Mouse (Mus musculus) lung, postnatal 0 days (tissue): ENCODE results near the gene Plac8. TPM values are rescaled to one million over a fixed set of nuclear protein-coding genes. Genes with fewer than 3 reads are reported as not detected.
A peak's percentile ranks its signal among the peaks of the same experiment; 100 is the strongest.

Experiments used
- ATAC-seq: fragments of 200-750 bp; cut with Nextera tagmentation; 2 replicates; pipeline ENCODE4 v1.8.0; 2017; ENCODE audit warnings: moderate library complexity
- DNase-seq: peaks from one replicate; pipeline ENCODE4 v3.0.0-alpha.2; 2016; ENCODE audit warnings: low spot score
- H3K27ac ChIP-seq: fragments of 300-500 bp; sonication (generic); 2 replicates; pipeline ENCODE4 v1.5.1; 2014; ENCODE audit warnings: antibody characterized with exemption, mild to moderate bottlenecking, low read length, mixed read lengths
- H3K27me3 ChIP-seq: fragments of 300-500 bp; sonication (generic); replicated peaks from 2 replicates; pipeline ENCODE4 v1.6.1; 2014; ENCODE audit warnings: low read length, mixed read lengths; ENCODE audit not compliant: insufficient read depth
- H3K36me3 ChIP-seq: fragments of 300-500 bp; sonication (generic); 2 replicates; pipeline ENCODE4 v1.6.1; 2014; ENCODE audit warnings: low read length, mixed read lengths; ENCODE audit not compliant: insufficient read depth
- H3K4me1 ChIP-seq: fragments of 300-500 bp; sonication (generic); 2 replicates; pipeline ENCODE4 v1.6.1; 2014; ENCODE audit warnings: antibody characterized with exemption, low read depth, low read length, mixed read lengths; ENCODE audit not compliant: insufficient read depth
- H3K4me2 ChIP-seq: fragments of 300-500 bp; sonication (generic); replicated peaks from 2 replicates; pipeline ENCODE4 v1.6.1; 2014; ENCODE audit warnings: low read depth, mild to moderate bottlenecking, low read length, moderate library complexity, mixed read lengths
- H3K4me3 ChIP-seq: fragments of 300-500 bp; sonication (generic); 2 replicates; pipeline ENCODE4 v1.5.1; 2014; ENCODE audit warnings: low read depth, low read length
- H3K9ac ChIP-seq: fragments of 300-500 bp; sonication (generic); replicated peaks from 2 replicates; pipeline ENCODE4 v1.6.1; 2014; ENCODE audit warnings: low read depth, mild to moderate bottlenecking
- H3K9me3 ChIP-seq: fragments of 300-500 bp; sonication (generic); 2 replicates; pipeline ENCODE4 v1.6.1; 2016; ENCODE audit warnings: low read length, mixed read lengths
- CTCF ChIP-seq: IDR thresholded peaks from 2 replicates; pipeline ENCODE4 v1.5.1; 2016; ENCODE audit warnings: antibody characterized with exemption, mild to moderate bottlenecking
- EP300 ChIP-seq: IDR thresholded peaks from 2 replicates; pipeline ENCODE4 v1.6.1; 2016; ENCODE audit warnings: antibody characterized with exemption, mild to moderate bottlenecking, control low read depth
- WGBS: fragments of 180-500 bp; shearing (Covaris S2); extraction: QIAGEN DNeasy Blood & Tissue Kit; methylation state at CpG from one replicate; pipeline ENCODE4 v1.1.7; 2014; 5-methylcytosine and 5-hydroxymethylcytosine counted together
- polyA plus RNA-seq: library from polyadenylated mRNA; unstranded; fragments of >200 nt; fragmentation: Nextera tagmentation; extraction: Ambion mirVana; gene quantifications from 2 replicates; pipeline ENCODE4 v1.2.1, GENCODE M21; 2015

The Plac8 gene
- polyA plus RNA-seq, 1 experiment from 2014 or later, result 59.3 TPM

GRCm38 (mm10) chr5:100583066-100583465 lies 11.0 kb upstream of the Plac8 start:
- H3K4me3 ChIP-seq, result no peak overlapping the region
- H3K9ac ChIP-seq, result no peak overlapping the region
- DNase-seq, result no peak
- TF ChIP-seq CTCF (no peak), EP300 (no peak)
- no peaks in the 10 kb centered on the region for H3K36me3 ChIP-seq
- H3K27ac ChIP-seq, result no peak overlapping the region
- H3K4me1 ChIP-seq, result no peaks in the 10 kb centered on the region
- no peaks in the 10 kb centered on the region for H3K27me3 ChIP-seq
- H3K4me2 ChIP-seq, result no peak overlapping the region
- no peak for ATAC-seq
- no peaks in the 10 kb centered on the region for H3K9me3 ChIP-seq
- 66% methylated on average over 7 of the region's 7 CpGs for WGBS

- Histone ChIP-seq H3K9ac (no peak overlapping the region), H3K27me3 (no peaks in the 10 kb centered on the region), H3K4me2 (no peak overlapping the region), H3K36me3 (no peaks in the 10 kb centered on the region), H3K9me3 (no peaks in the 10 kb centered on the region), H3K27ac (no peak overlapping the region), H3K4me1 (no peaks in the 10 kb centered on the region), H3K4me3 (no peak overlapping the region)
- ATAC-seq, result no peak
- DNase-seq, result no peak
- WGBS, result 79% methylated on average over 5 of the region's 5 CpGs
- TF ChIP-seq CTCF (no peak), EP300 (no peak)
These were observed 10.4 kb upstream of the Plac8 start for GRCm38 (mm10) chr5:100582435-100582826.

- no peak overlapping the region for H3K27ac ChIP-seq
- H3K4me3 ChIP-seq, result no peak overlapping the region
- no peaks in the 10 kb centered on the region for H3K9me3 ChIP-seq
- no peaks in the 10 kb centered on the region for H3K36me3 ChIP-seq
- no peak overlapping the region for H3K9ac ChIP-seq
- H3K27me3 ChIP-seq, result no peaks in the 10 kb centered on the region
- no peak for DNase-seq
- 44% methylated on average over 11 of the region's 11 CpGs for WGBS
- no peak for ATAC-seq
- TF ChIP-seq CTCF (no peak), EP300 (no peak)
- no peak overlapping the region for H3K4me2 ChIP-seq
- no peaks in the 10 kb centered on the region for H3K4me1 ChIP-seq
These were observed 9.8 kb upstream of the Plac8 start for GRCm38 (mm10) chr5:100581622-100582434.

GRCm38 (mm10) chr5:100578863-100579411 lies 6.9 kb upstream of the Plac8 start:
- Histone ChIP-seq H3K36me3 (no peaks in the 10 kb centered on the region), H3K9ac (no peak overlapping the region), H3K9me3 (no peaks in the 10 kb centered on the region), H3K27ac (no peak overlapping the region), H3K4me1 (no peaks in the 10 kb centered on the region), H3K27me3 (no peaks in the 10 kb centered on the region), H3K4me3 (no peak overlapping the region), H3K4me2 (no peak overlapping the region)
- DNase-seq (no peak), ATAC-seq (no peak)
- TF ChIP-seq EP300 (no peak), CTCF (no peak)
- WGBS, result 79% methylated on average over 5 of the region's 5 CpGs

- TF ChIP-seq CTCF (peak; percentile 29), EP300 (no peak)
- no peak overlapping the region for H3K9ac ChIP-seq
- no peak overlapping the region for H3K4me2 ChIP-seq
- no peaks in the 10 kb centered on the region for H3K36me3 ChIP-seq
- no peaks in the 10 kb centered on the region for H3K9me3 ChIP-seq
- H3K4me1 ChIP-seq, result no peaks in the 10 kb centered on the region
- ATAC-seq, result no peak
- no peak for DNase-seq
- 60% methylated on average over 1 of the region's 1 CpGs for WGBS
- no peak overlapping the region for H3K27ac ChIP-seq
- H3K4me3 ChIP-seq, result no peak overlapping the region
- no peaks in the 10 kb centered on the region for H3K27me3 ChIP-seq
These were observed 2.7 kb upstream of the Plac8 start for GRCm38 (mm10) chr5:100574771-100575170.

- DNase-seq (no peak), ATAC-seq (no peak)
- H3K36me3 ChIP-seq, result no peaks in the 10 kb centered on the region
- no peaks in the 10 kb centered on the region for H3K27me3 ChIP-seq
- TF ChIP-seq EP300 (no peak), CTCF (no peak)
- no peak overlapping the region for H3K4me2 ChIP-seq
- no peak overlapping the region for H3K27ac ChIP-seq
- WGBS, result 78% methylated on average over 5 of the region's 5 CpGs
- no peaks in the 10 kb centered on the region for H3K4me1 ChIP-seq
- no peak overlapping the region for H3K9ac ChIP-seq
- no peaks in the 10 kb centered on the region for H3K9me3 ChIP-seq
- no peak overlapping the region for H3K4me3 ChIP-seq
These were observed 1.2 kb upstream of the Plac8 start for GRCm38 (mm10) chr5:100573256-100573655.
